Mouse (Mus musculus): ENCODE results near the gene Efs.

The Efs gene

GRCm38 (mm10) chr14:54945975-54946704 is 20.2 kb upstream of the Efs start:
- no peak for DNase-seq

- DNase-seq = no peak
These were observed 19.0 kb upstream of the Efs start for GRCm38 (mm10) chr14:54944939-54945338.

GRCm38 (mm10) chr14:54943971-54944370 is 18.0 kb upstream of the Efs start:
- DNase-seq = no peak

- DNase-seq = no peak
These were observed 16.6 kb upstream of the Efs start for GRCm38 (mm10) chr14:54942479-54942878.

- no peak for DNase-seq
These were observed 15.4 kb upstream of the Efs start for GRCm38 (mm10) chr14:54941024-54941978.

- DNase-seq = no peak
These were observed 14.2 kb upstream of the Efs start for GRCm38 (mm10) chr14:54940176-54940530.

GRCm38 (mm10) chr14:54939434-54940175 is 13.7 kb upstream of the Efs start:
- DNase-seq = peak; percentile 75

- no peak for DNase-seq
These were observed 12.7 kb upstream of the Efs start for GRCm38 (mm10) chr14:54938431-54939219.

- no peak for DNase-seq
These were observed 11.6 kb upstream of the Efs start for GRCm38 (mm10) chr14:54937361-54938182.

- DNase-seq = no peak
These were observed 10.9 kb upstream of the Efs start for GRCm38 (mm10) chr14:54936831-54937160.

- no peak for DNase-seq
These were observed 10.2 kb upstream of the Efs start, which contains the start of gene Cmtm5 for GRCm38 (mm10) chr14:54935904-54936830. Cmtm5 (plus strand) TSS chr14:54936261.

GRCm38 (mm10) chr14:54932645-54933150 is 6.8 kb upstream of the Efs start, which contains the start of gene Il25:
Il25 (plus strand) TSS chr14:54932695.
- no peak for DNase-seq

GRCm38 (mm10) chr14:54930431-54930830 is 4.5 kb upstream of the Efs start:
- DNase-seq = no peak

- no peak for DNase-seq
These were observed 3.9 kb upstream of the Efs start for GRCm38 (mm10) chr14:54929801-54930200.

- no peak for DNase-seq
These were observed 1.4 kb upstream of the Efs start for GRCm38 (mm10) chr14:54927296-54927695.

- peak; percentile 23 for DNase-seq
These were observed 654 bp upstream of the Efs start for GRCm38 (mm10) chr14:54926401-54927158.

GRCm38 (mm10) chr14:54924641-54925348 is 1.1 kb downstream of the Efs start:
- DNase-seq = no peak

GRCm38 (mm10) chr14:54920076-54920685 is 5.7 kb downstream of the Efs start:
- DNase-seq = no peak

Data from thymus, postnatal 4 days (tissue).